Mouse (Mus musculus) adrenal gland, adult 10 weeks (tissue): ENCODE measurements around the gene Slc23a4. TPM values are rescaled to one million over a fixed set of nuclear protein-coding genes. Genes with fewer than 3 reads are reported as not detected.

Source experiments
- polyA plus RNA-seq: library from polyadenylated mRNA; stranded (reverse); fragments of 350-450 nt; fragmentation: Illumina TruSeq; extraction: RNeasy Lipid Tissue Mini Kit (QIAGEN cat#74804); gene quantifications from one replicate; pipeline ENCODE4 v1.2.3, GENCODE M21; 2014; ENCODE audit warnings: low read depth, low replicate concordance

Gene Slc23a4
- polyA plus RNA-seq = not detected

GRCm38 (mm10) chr6:34988081-34988761 is at the start of gene Slc23a4:
TSS of gene Slc23a4 (minus strand) at chr6:34988404.

GRCm38 (mm10) chr6:34919956-34920355 is 68.2 kb downstream of the Slc23a4 start, which contains the start of gene Stra8:
TSS of gene Stra8 (plus strand) at chr6:34920163.

GRCm38 (mm10) chr6:34910371-34911219 is 77.6 kb downstream of the Slc23a4 start, which contains the start of gene Wdr91:
TSS of gene Wdr91 (minus strand) at chr6:34910876.

Other genes with a start within 250 kb of the Slc23a4 start
- gene Agbl3, start 208.0 kb downstream of the Slc23a4 start, polyA plus RNA-seq = 29.0 TPM
- gene Tmem140, start 125.3 kb downstream of the Slc23a4 start, polyA plus RNA-seq = 20.6 TPM
- gene Cyren, start 110.3 kb downstream of the Slc23a4 start, polyA plus RNA-seq = 2.6 TPM
- gene Wdr91, start 77.5 kb downstream of the Slc23a4 start, polyA plus RNA-seq = 4.4 TPM
- gene Stra8, start 68.2 kb downstream of the Slc23a4 start, polyA plus RNA-seq = not detected
- gene Cnot4, start 145.3 kb upstream of the Slc23a4 start, polyA plus RNA-seq = 52.0 TPM
- gene Nup205, start 189.0 kb upstream of the Slc23a4 start, polyA plus RNA-seq = 26.6 TPM